Mouse (Mus musculus) left cerebral cortex, adult 2 months (tissue): ENCODE results near the gene Zkscan17. TPM values are rescaled to one million over a fixed set of nuclear protein-coding genes. Genes with fewer than 3 reads are reported as not detected.

Source experiments
- DNase-seq, 2 experiments: peaks; one replicate each; pipeline ENCODE4 v3.0.0; 2021 to 2022; ENCODE audit warnings: low spot score in 2 of 2, mixed read lengths in 1 of 2; ENCODE audit errors: extremely low spot score in 1 of 2
- H3K27ac ChIP-seq: fragments of 200-600 bp; 2 replicates; pipeline ENCODE4 v1.8.1; 2022
- H3K4me3 ChIP-seq: fragments of 200-600 bp; 2 replicates; pipeline ENCODE4 v1.8.1; 2022
- CTCF ChIP-seq: fragments of 200-600 bp; IDR thresholded peaks from 2 replicates; pipeline ENCODE4 v1.8.1; 2022; ENCODE audit warnings: antibody characterized with exemption, mild to moderate bottlenecking, moderate library complexity
- intact Hi-C: fragments of 180-260 bp; cut with DNase I; formaldehyde crosslinking; loops from one replicate; pipeline ENCODE4 v1.15.1; 2025
- total RNA-seq, 2 experiments: library from RNA; stranded (reverse); gene quantifications; 2 replicates each; pipeline ENCODE4 v1.2.3; 2021

Zkscan17 gene
- total RNA-seq, 2 experiments from 2014 or later, result 8.2 to 11.7 TPM

DNA sequence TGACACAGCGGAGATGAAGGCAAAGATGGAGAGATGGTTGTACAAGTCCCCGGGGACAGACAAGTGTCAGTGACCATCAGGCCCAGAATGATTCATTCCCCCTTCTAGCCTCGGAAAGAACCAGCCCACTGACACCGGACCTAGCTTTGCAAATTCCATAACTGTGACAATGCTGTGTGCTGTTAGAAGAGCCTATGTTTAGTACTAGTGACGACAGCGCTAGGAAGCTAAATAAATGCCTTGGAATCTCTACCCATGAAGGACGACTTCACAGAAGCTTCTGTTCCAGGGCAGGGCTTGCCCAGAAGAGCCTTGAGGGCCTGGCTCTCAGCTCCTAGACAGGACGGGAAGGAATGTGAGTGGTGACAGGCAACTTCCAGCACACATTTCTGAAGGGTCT lies 40.3 kb downstream of the Zkscan17 start:
- no peak for TF ChIP-seq CTCF
- peak overlapping the region; percentile 50 for H3K27ac ChIP-seq
- intact Hi-C loops, result loop anchor here (5.0 kb wide), 1 partner anchor 259 kb away; the partner anchor contains the start of gene Arf1
- DNase-seq, result no peak
- H3K4me3 ChIP-seq, result no peak overlapping the region

DNA sequence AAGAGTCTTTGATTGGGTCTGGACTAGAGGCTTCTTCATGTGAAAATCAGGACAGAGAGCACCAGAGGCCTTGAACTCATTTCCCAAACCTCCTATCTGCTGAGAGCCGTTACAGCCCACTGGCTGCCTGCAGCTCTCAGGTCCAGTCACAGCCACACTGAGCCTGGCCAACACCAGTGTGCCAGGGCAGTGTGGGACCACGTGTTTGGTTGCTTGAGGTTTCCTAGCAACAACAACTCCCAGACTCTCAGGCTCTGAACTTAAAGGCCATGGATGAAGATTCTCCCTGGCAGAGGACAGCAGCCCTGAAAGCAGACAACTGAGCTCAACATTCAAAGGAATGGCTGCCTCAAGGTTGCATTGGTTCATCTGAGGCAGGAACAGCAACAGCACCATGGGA lies 40.9 kb downstream of the Zkscan17 start:
- Histone ChIP-seq H3K27ac (peak overlapping the region; percentile 44; the same call in 1 of the 2 replicates), H3K4me3 (no peak overlapping the region)
- TF ChIP-seq CTCF, result no peak
- intact Hi-C loops, result loop anchor here (5.0 kb wide), 1 partner anchor 258 kb away; the partner anchor contains the start of gene Arf1
- no peak for DNase-seq

DNA sequence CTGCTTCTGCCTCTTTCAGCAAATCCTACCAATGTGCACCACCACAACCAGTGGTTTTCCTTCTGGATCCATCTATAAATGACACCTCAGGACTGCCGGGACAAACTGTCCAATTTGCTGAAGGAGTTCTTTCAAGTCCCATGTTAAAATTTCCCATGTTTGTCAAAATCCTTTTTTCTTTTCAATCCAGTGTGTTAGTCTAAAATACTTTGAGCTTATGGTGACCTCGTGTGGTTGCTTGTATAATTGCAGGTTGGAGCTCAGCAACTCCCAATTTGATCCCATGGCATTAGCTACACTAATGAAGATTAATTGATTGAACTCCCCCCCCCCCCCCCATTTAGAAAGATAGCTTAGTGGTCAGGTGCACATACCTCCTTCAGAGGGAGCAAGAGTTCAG lies 43.3 kb downstream of the Zkscan17 start:
- peak in 1 of 2 experiments; percentile 42 for DNase-seq
- Histone ChIP-seq H3K27ac (no peak overlapping the region), H3K4me3 (no peak overlapping the region)
- intact Hi-C loops, result loop anchor here (1.0 kb wide), 1 partner anchor 175 kb away; no protein-coding TSS in a partner anchor
- peak; percentile 69 for TF ChIP-seq CTCF

DNA sequence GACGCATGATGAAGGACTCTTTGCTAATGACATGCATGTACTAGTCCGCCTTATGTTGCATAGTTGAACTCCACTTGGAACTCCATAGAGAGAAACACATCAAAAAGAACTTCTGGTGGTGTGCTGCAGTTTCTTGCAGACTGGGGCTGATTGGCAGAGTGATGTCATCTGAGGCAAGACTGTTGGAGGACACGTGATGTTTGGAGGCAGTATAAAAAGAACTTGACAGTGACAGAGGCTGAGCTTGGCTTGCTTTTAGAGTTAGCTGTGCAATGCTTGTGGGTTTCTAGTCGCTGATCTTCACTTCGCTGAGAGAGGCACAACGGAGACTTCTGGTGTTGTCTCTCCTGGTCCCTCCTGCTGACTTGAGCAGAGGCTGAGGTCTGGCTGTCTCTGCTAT lies 49.3 kb downstream of the Zkscan17 start:
- intact Hi-C loops, result no loop called here
- H3K4me3 ChIP-seq, result no peak overlapping the region
- TF ChIP-seq CTCF, result no peak
- no peak for DNase-seq
- no peak overlapping the region for H3K27ac ChIP-seq

DNA sequence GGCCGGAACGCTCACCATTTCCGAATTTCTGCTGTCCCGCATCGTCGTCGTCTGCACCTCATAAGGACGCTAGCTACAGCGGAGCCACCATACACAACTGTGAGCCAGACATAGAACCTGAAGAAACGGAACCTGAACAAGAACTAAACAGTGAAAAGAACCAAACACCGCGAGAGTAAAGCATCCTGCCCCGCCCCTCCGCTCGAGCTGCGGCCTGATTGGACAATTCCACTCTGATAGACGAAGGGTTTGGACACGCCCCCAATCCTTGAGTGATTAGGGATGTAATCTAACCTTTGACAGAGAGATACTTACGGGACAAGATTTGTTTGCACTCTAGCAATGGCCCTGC lies 54.2 kb downstream of the Zkscan17 start, which contains the start of gene Zfp867:
Gene Zfp867, minus strand, starts transcription at position 149 of the 352 bp plus-strand sequence.
- no peak for TF ChIP-seq CTCF
- intact Hi-C loops, result loop anchor here (5.0 kb wide), 1 partner anchor 105 kb away; no protein-coding TSS in a partner anchor

DNA sequence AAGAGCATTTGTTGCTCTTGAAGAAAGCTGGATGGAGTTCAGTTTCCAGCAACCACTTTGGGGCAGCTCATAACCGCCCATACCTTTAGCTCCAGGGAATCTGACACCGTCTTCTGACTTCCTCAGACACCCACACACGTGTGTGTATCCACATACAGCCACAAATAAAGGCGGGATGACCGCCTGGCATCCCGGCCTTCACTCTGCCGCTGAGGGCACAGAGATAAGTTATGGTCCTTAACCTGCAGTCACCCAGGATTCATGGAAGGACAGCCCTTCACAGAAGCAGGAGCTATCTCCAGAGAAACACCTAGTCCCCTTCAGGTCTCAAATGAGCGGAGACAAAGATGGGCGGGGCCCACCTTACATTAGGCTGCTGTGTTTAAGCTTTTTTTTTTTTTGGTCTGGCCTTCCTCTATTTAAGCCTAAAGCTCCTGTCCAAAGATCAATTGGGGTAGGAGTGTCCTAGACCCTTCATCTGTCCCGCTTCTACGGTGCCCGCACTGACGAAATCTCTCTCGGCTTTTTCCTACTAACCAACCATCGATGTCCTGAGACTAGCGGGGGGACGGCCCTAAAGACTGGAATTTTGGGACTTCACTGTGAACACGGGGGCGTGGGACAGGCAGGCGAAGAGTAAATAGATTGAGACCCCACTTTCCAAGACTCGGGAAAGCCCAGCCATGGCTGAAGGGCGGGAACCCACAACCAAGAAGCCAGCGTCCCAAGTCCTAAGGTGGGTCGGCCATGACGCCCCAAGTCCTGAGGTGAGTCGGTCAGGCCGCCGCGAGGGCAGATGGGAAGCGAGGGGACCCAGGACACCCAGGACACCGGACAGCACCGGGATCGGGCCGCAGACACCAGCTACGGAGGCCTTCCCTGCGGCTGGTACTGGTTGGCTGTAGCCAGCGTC lies 54.9 kb downstream of the Zkscan17 start:
- no peak for DNase-seq
- Histone ChIP-seq H3K4me3 (peak overlapping the region; percentile 81), H3K27ac (peak overlapping the region; percentile 78)
- no peak for TF ChIP-seq CTCF
- intact Hi-C loops, result loop anchor here (5.0 kb wide), 1 partner anchor 104 kb away; no protein-coding TSS in a partner anchor

More for the DNA sequence above, 54.2 kb downstream of the Zkscan17 start, which contains the start of gene Zfp867:
- H3K4me3 ChIP-seq, result peak within 1 kb of the TSS; percentile 81
- DNase-seq, result peak; percentile 84 to 86
- peak within 1 kb of the TSS; percentile 78 for H3K27ac ChIP-seq

DNA sequence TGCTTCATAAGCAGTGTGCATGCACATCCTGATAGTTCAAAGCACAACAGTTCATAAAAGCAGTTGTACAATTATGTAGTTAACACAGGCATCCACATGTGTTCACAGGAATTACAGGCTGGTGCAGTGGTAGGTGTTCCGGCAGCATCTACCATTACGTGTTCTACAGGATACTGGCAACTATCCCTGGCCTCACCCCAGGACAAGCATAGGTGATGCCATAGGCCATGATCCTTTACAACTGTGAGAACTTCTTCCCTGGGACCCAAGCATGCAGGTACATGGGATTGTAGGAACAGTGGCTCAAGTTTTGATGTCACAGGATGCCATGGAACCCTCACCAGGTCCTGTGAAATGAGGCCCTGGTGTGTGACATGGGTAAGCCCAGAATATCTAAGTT lies 66.1 kb downstream of the Zkscan17 start:
- no peak overlapping the region for H3K4me3 ChIP-seq
- TF ChIP-seq CTCF, result no peak
- no peak for DNase-seq
- intact Hi-C loops, result no loop called here
- H3K27ac ChIP-seq, result no peak overlapping the region

DNA sequence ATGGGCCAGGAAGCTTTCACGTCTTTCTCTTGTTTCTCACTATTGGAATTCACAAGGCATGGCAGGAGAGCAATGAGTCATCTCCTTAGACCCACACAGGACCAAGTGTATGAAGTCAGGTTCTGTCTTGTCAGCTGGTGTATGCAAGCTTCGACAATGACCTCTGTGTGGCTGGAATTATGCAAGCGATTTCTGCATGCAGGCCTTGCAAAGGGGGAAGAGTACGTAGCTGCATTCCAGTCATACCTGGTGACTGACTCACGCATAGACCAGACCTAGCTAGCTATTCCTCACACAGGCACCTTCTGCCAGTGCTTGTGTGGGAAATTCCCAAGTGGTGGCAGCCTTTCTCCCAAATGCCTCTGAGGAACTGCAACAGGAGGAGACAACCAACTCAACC lies 67.6 kb downstream of the Zkscan17 start:
- DNase-seq, result no peak
- intact Hi-C loops, result no loop called here
- Histone ChIP-seq H3K27ac (no peak overlapping the region; the same call in 1 of the 2 replicates), H3K4me3 (no peak overlapping the region)
- TF ChIP-seq CTCF, result no peak

DNA sequence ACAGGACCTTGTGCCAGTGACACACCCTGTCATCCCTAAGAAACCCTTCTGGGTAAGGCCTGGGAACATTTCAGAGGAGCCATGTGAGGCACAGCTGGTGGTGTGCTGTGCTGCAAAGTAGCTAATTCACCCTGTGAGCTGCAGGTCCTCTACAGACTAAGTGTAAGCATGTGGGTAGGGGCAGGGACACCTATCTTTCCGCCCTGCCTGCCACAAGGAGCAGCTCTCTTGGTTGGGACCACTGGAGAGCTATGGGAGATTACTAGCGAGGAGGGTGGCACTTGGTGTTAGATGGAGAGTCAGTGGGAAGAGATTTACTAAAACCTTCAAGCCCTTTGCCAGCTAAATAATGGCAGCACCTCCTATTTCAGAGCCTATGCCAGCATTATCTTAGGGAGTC lies 69.7 kb downstream of the Zkscan17 start:
- Histone ChIP-seq H3K4me3 (no peak overlapping the region), H3K27ac (no peak overlapping the region)
- no peak for DNase-seq
- intact Hi-C loops, result no loop called here
- no peak for TF ChIP-seq CTCF

DNA sequence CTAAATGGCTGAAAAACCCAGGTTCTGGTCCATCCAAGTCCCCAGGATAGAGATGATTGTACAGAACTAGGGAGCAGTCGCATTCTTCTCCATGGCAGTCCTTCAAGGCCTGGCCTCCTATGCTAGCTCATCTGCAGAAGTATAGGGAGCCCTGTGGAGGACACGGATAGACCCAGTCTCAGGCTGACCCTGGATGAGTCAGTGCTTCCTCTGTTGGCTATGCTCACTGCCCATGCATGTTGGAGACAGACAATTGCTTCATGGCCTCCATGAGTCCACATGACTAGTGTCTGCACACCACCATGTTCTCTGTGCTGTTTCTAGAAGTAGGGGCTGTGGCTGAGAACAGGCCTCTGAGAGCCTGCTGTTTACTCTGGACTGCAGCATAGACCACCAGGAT lies 70.2 kb downstream of the Zkscan17 start:
- intact Hi-C loops, result no loop called here
- no peak for TF ChIP-seq CTCF
- H3K4me3 ChIP-seq, result no peak overlapping the region
- no peak overlapping the region for H3K27ac ChIP-seq
- DNase-seq, result no peak

DNA sequence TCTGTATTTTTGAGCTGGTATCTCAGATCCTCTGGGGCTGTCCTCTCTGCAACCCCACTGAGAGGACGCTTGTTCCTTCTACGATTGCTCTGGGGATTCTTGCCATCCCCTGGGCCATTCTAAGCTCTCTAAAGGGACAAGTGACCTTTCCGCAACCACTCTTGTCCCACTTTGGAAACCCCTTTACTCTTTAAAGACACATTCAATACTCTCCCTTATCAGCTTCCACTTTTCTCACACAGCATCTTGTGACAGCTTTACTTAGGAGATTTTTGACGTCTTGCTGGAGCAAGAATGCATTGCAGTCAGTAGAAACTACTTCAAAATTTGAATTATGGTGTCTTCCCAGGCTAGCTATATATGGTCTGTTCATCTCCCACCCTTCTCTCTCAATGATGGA lies 75.5 kb downstream of the Zkscan17 start, which contains the start of gene Snap47:
Gene Snap47, minus strand, starts transcription at position 101 of the 400 bp plus-strand sequence.
- TF ChIP-seq CTCF, result no peak
- peak within 1 kb of the TSS; percentile 92 for H3K27ac ChIP-seq
- no peak for DNase-seq
- peak within 1 kb of the TSS; percentile 96 for H3K4me3 ChIP-seq
- intact Hi-C loops, result no loop called here

DNA sequence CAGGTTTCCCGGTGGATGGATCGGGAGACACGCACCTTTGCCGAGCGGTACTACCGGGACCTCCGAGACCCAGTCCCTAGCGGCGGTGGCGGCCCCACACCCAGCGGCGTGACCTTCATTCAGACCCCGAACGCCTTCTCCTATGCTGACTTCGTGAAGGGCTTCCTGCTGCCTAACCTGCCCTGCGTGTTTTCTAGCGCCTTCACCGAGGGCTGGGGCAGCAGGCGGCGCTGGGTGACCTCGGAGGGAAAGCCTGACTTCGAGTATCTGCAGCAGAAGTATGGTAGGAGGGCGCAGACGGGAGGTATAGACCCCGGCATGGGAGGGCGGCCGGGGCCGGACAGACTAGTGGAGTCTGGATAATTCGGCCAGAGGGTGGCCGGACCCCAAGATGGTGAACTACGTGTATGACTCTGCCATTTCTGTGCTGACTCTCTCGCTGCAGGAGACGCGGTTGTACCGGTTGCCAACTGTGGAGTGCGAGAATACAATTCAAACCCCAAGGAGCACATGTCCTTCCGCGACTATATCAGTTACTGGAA lies 76.2 kb downstream of the Zkscan17 start:
- Histone ChIP-seq H3K4me3 (peak overlapping the region; percentile 96), H3K27ac (peak overlapping the region; percentile 92)
- DNase-seq, result peak in 1 of 2 experiments; percentile 24
- intact Hi-C loops, result no loop called here
- no peak; the same call in 1 of the 2 replicates for TF ChIP-seq CTCF
